In genomic region chr8:99339310-99339709, GRCm38 (mm10) we compare ENCODE assay signal across 17 mouse cellular contexts.
"Had no signal": no experiment of that assay in that cellular context is flagged by ENCODE, and none has a peak within 500 bp of the region (broad histone marks: within the 10 kb centered on the region; RNA-seq: fewer than 3 reads in every experiment).

No protein-coding gene starts in this region.

- H3K9me3 ChIP-seq: liver, embryonic 13.5 days; liver, embryonic 15.5 days; megakaryocyte, embryonic 14.5 days; midbrain, embryonic 12.5 days; neural tube, embryonic 12.5 days; stomach, embryonic 15.5 days had no signal

- ATAC-seq: liver, postnatal 0 days had no signal

- H3K36me3 ChIP-seq: liver, embryonic 13.5 days; liver, embryonic 15.5 days; midbrain, embryonic 12.5 days; neural tube, embryonic 12.5 days; stomach, embryonic 15.5 days had no signal

- DNase-seq: liver; liver, embryonic 13.5 days; liver, postnatal 0 days; lung, adult 2 months; midbrain, embryonic 14.5 days; right cerebral cortex, postnatal 14 days; thymus, adult 2 months; thymus, postnatal 25 days; thymus, postnatal 4 days had no signal

- H3K4me2 ChIP-seq: liver, embryonic 11.5 days; liver, embryonic 13.5 days; liver, embryonic 15.5 days; midbrain, embryonic 12.5 days; neural tube, embryonic 12.5 days; stomach, embryonic 15.5 days had no signal

- H3K27me3 ChIP-seq: liver, embryonic 13.5 days; liver, embryonic 15.5 days; megakaryocyte, embryonic 14.5 days; midbrain, embryonic 12.5 days; neural tube, embryonic 12.5 days; stomach, embryonic 15.5 days had no signal

- H3K4me1 ChIP-seq: liver, embryonic 13.5 days; liver, embryonic 15.5 days; megakaryocyte, embryonic 14.5 days; midbrain, embryonic 12.5 days; neural tube, embryonic 12.5 days; stomach, embryonic 15.5 days had no signal

- H3K9ac ChIP-seq: liver, embryonic 13.5 days; liver, embryonic 15.5 days; liver, postnatal 0 days; midbrain, embryonic 12.5 days; neural tube, embryonic 12.5 days; stomach, embryonic 15.5 days had no signal

- H3K27ac ChIP-seq: liver, embryonic 13.5 days; liver, embryonic 15.5 days; macrophage; midbrain, embryonic 12.5 days; neural tube, embryonic 12.5 days; stomach, embryonic 15.5 days; stomach, postnatal 0 days had no signal

- H3K4me3 ChIP-seq: liver, embryonic 13.5 days; liver, embryonic 15.5 days; megakaryocyte, embryonic 14.5 days; midbrain, embryonic 12.5 days; neural tube, embryonic 12.5 days; stomach, embryonic 15.5 days had no signal
